Mouse (Mus musculus) left cerebral cortex, adult 6 months (tissue): ENCODE data around the gene Tmem164. TPM values are rescaled to one million over a fixed set of nuclear protein-coding genes. Genes with fewer than 3 reads are reported as not detected.

Experiments
- long read RNA-seq, 2 experiments: library from polyadenylated mRNA; unstranded; transcript quantifications; one replicate each; pipeline ENCODE4 v2.0.0; 2019 to 2020
- polyA plus RNA-seq: library from polyadenylated mRNA; unstranded; fragments of <200 nt; fragmentation: Nextera tagmentation; gene quantifications from 2 replicates; pipeline ENCODE4 v1.2.3, GENCODE M21; 2021

The Tmem164 gene
- polyA plus RNA-seq, result 3.8 and 4.8 TPM in 2 replicates
- long read RNA-seq, experiment 1, full-length matches to known transcripts, result 13 of 47 reads
- long read RNA-seq, experiment 1, partial matches to known transcripts, result 26 of 47 reads
- long read RNA-seq, experiment 1, other reads (novel, unspliced or antisense), result 8 of 47 reads
- long read RNA-seq, experiment 2, full-length matches to known transcripts, result 3 of 17 reads
- long read RNA-seq, experiment 2, partial matches to known transcripts, result 3 of 17 reads
- long read RNA-seq, experiment 2, other reads (novel, unspliced or antisense), result 11 of 17 reads

GRCm38 (mm10) chrX:142681056-142681615 lies at the start of gene Tmem164:
Tmem164 (plus strand) TSS chrX:142681406.

